Mouse (Mus musculus) olfactory bulb, adult 2 months (tissue): ENCODE measurements around the gene Mdp1.

Source experiments
- CTCF ChIP-seq: fragments of 200-500 bp; IDR thresholded peaks from 2 replicates; pipeline ENCODE4 v1.5.1; 2012; ENCODE audit warnings: low read depth, mild to moderate bottlenecking, low read length, moderate library complexity; ENCODE audit not compliant: insufficient read depth
- POLR2A ChIP-seq: fragments of 200-500 bp; IDR thresholded peaks from 2 replicates; pipeline ENCODE4 v1.6.1; 2012; ENCODE audit warnings: mild to moderate bottlenecking, low read depth, low read length, moderate library complexity; ENCODE audit not compliant: insufficient read depth

GRCm38 (mm10) chr14:55641291-55641690 is 19.0 kb downstream of the Mdp1 start:
- TF ChIP-seq CTCF (no peak), POLR2A (no peak)
